Mouse (Mus musculus): ENCODE measurements around the gene Arl3. TPM values are rescaled to one million over a fixed set of nuclear protein-coding genes. Genes with fewer than 3 reads are reported as not detected.
"Not testable (repeated sequence)": the region's sequence is repeated elsewhere in the genome, so short reads cannot be mapped to it uniquely, and the experiment has no call there.

The Arl3 gene
- total RNA-seq, 2 experiments from 2014 or later = 34.8 to 37.9 TPM

- DNase-seq (ENCODE audit: low spot score in 2 of 2) = no peak
These were observed 19.9 kb upstream of the Arl3 start for GRCm38 (mm10) chr19:46592751-46593439.

- no peak for DNase-seq (ENCODE audit: low spot score in 2 of 2)
These were observed 18.6 kb upstream of the Arl3 start for GRCm38 (mm10) chr19:46591575-46591974.

- DNase-seq (ENCODE audit: low spot score in 2 of 2) = peak; percentile 76 to 86
These were observed 15.0 kb upstream of the Arl3 start for GRCm38 (mm10) chr19:46587823-46588508.

GRCm38 (mm10) chr19:46575196-46575595, 2.2 kb upstream of the Arl3 start:
- DNase-seq (ENCODE audit: low spot score in 2 of 2) = no peak

GRCm38 (mm10) chr19:46573990-46574389, 992 bp upstream of the Arl3 start:
- no peak for DNase-seq (ENCODE audit: low spot score in 2 of 2)

- DNase-seq (ENCODE audit: low spot score in 2 of 2) = no peak
These were observed 450 bp downstream of the Arl3 start for GRCm38 (mm10) chr19:46572548-46572947.

- no peak for DNase-seq (ENCODE audit: low spot score in 2 of 2)
These were observed 1.1 kb downstream of the Arl3 start for GRCm38 (mm10) chr19:46571878-46572244.

- not testable (repeated sequence) for DNase-seq (ENCODE audit: low spot score in 2 of 2)
These were observed 1.7 kb downstream of the Arl3 start for GRCm38 (mm10) chr19:46571211-46571877.

GRCm38 (mm10) chr19:46564043-46564462, 8.9 kb downstream of the Arl3 start:
- no peak for DNase-seq (ENCODE audit: low spot score in 2 of 2)

GRCm38 (mm10) chr19:46563603-46564002, 9.4 kb downstream of the Arl3 start:
- no peak for DNase-seq (ENCODE audit: low spot score in 2 of 2)

- no peak for DNase-seq (ENCODE audit: low spot score in 2 of 2)
These were observed 10.2 kb downstream of the Arl3 start for GRCm38 (mm10) chr19:46562581-46563515.

- DNase-seq (ENCODE audit: low spot score in 2 of 2) = peak in 1 of 2 experiments; percentile 72
These were observed 10.9 kb downstream of the Arl3 start for GRCm38 (mm10) chr19:46562132-46562531.

- no peak for DNase-seq (ENCODE audit: low spot score in 2 of 2)
These were observed 14.4 kb downstream of the Arl3 start for GRCm38 (mm10) chr19:46558631-46559030.

GRCm38 (mm10) chr19:46558009-46558408, 15.0 kb downstream of the Arl3 start:
- DNase-seq (ENCODE audit: low spot score in 2 of 2) = no peak

- peak in 1 of 2 experiments; percentile 52 for DNase-seq (ENCODE audit: low spot score in 2 of 2)
These were observed 19.4 kb downstream of the Arl3 start for GRCm38 (mm10) chr19:46553541-46553955.

- no peak for DNase-seq (ENCODE audit: low spot score in 2 of 2)
These were observed 20.5 kb downstream of the Arl3 start for GRCm38 (mm10) chr19:46552496-46552895.

GRCm38 (mm10) chr19:46550385-46550784, 22.6 kb downstream of the Arl3 start:
- DNase-seq (ENCODE audit: low spot score in 2 of 2) = no peak

- DNase-seq (ENCODE audit: low spot score in 2 of 2) = no peak
These were observed 24.9 kb downstream of the Arl3 start for GRCm38 (mm10) chr19:46548110-46548509.

GRCm38 (mm10) chr19:46547565-46547964, 25.4 kb downstream of the Arl3 start:
- no peak for DNase-seq (ENCODE audit: low spot score in 2 of 2)

- DNase-seq (ENCODE audit: low spot score in 2 of 2) = no peak
These were observed 30.2 kb downstream of the Arl3 start for GRCm38 (mm10) chr19:46542750-46543149.

GRCm38 (mm10) chr19:46538213-46538612, 34.8 kb downstream of the Arl3 start:
- DNase-seq (ENCODE audit: low spot score in 2 of 2) = no peak
